Mouse (Mus musculus): ENCODE measurements around the gene Zzef1. TPM values are rescaled to one million over a fixed set of nuclear protein-coding genes. Genes with fewer than 3 reads are reported as not detected.
"Not testable (repeated sequence)": the region's sequence is repeated elsewhere in the genome, so short reads cannot be mapped to it uniquely, and the experiment has no call there.

The Zzef1 gene
- total RNA-seq (2021), result 10 to 100 TPM; 38.1 to 50.0 TPM

GRCm38 (mm10) chr11:72795455-72796295 lies at the start of gene Zzef1, which contains the start of gene Cyb5d2:
Gene Zzef1 (plus strand): TSS chr11:72796226.
Gene Cyb5d2 (minus strand): TSS chr11:72796142.
- DNase-seq (ENCODE audit: low spot score in 2 of 2), result peak; percentile 93 to 95
- intact Hi-C loops (cut with DNase I), result loop anchor here (5.0 kb wide), 1 partner anchor 188 kb away; the partner anchor contains the start of gene Ube2g1

GRCm38 (mm10) chr11:72751956-72752355 lies 44.1 kb upstream of the Zzef1 start:
- intact Hi-C loops (cut with DNase I), result no loop called here
- no peak for DNase-seq (ENCODE audit: low spot score in 2 of 2)

- intact Hi-C loops (cut with DNase I), result no loop called here
- no peak for DNase-seq (ENCODE audit: low spot score in 2 of 2)
These were observed 37.7 kb upstream of the Zzef1 start for GRCm38 (mm10) chr11:72758316-72758715.

GRCm38 (mm10) chr11:72759581-72759980 lies 36.4 kb upstream of the Zzef1 start:
- intact Hi-C loops (cut with DNase I), result no loop called here
- no peak for DNase-seq (ENCODE audit: low spot score in 2 of 2)

- intact Hi-C loops (cut with DNase I), result no loop called here
- DNase-seq (ENCODE audit: low spot score in 2 of 2), result no peak
These were observed 35.2 kb upstream of the Zzef1 start for GRCm38 (mm10) chr11:72760781-72761180.

GRCm38 (mm10) chr11:72764270-72764669 lies 31.8 kb upstream of the Zzef1 start:
- intact Hi-C loops (cut with DNase I), result no loop called here
- peak; percentile 19 to 22 for DNase-seq (ENCODE audit: low spot score in 2 of 2)

GRCm38 (mm10) chr11:72767716-72768115 lies 28.3 kb upstream of the Zzef1 start:
- intact Hi-C loops (cut with DNase I), result no loop called here
- no peak for DNase-seq (ENCODE audit: low spot score in 2 of 2)

GRCm38 (mm10) chr11:72769061-72769460 lies 27.0 kb upstream of the Zzef1 start:
- intact Hi-C loops (cut with DNase I), result no loop called here
- DNase-seq (ENCODE audit: low spot score in 2 of 2), result no peak

- DNase-seq (ENCODE audit: low spot score in 2 of 2), result no peak
- intact Hi-C loops (cut with DNase I), result no loop called here
These were observed 25.7 kb upstream of the Zzef1 start for GRCm38 (mm10) chr11:72770324-72770723.

GRCm38 (mm10) chr11:72770816-72771215 lies 25.2 kb upstream of the Zzef1 start:
- DNase-seq (ENCODE audit: low spot score in 2 of 2), result no peak
- intact Hi-C loops (cut with DNase I), result no loop called here

- intact Hi-C loops (cut with DNase I), result no loop called here
- no peak for DNase-seq (ENCODE audit: low spot score in 2 of 2)
These were observed 24.6 kb upstream of the Zzef1 start for GRCm38 (mm10) chr11:72771461-72771860.

- intact Hi-C loops (cut with DNase I); DNase-seq (ENCODE audit: low spot score in 2 of 2): not testable (repeated sequence)
These were observed 23.4 kb upstream of the Zzef1 start for GRCm38 (mm10) chr11:72772611-72773010.

GRCm38 (mm10) chr11:72778957-72779356 lies 17.1 kb upstream of the Zzef1 start:
- no peak for DNase-seq (ENCODE audit: low spot score in 2 of 2)
- intact Hi-C loops (cut with DNase I), result no loop called here

- intact Hi-C loops (cut with DNase I), result no loop called here
- no peak for DNase-seq (ENCODE audit: low spot score in 2 of 2)
These were observed 13.9 kb upstream of the Zzef1 start for GRCm38 (mm10) chr11:72782103-72782502.

- intact Hi-C loops (cut with DNase I), result no loop called here
- no peak for DNase-seq (ENCODE audit: low spot score in 2 of 2)
These were observed 13.5 kb upstream of the Zzef1 start for GRCm38 (mm10) chr11:72782503-72782902.

GRCm38 (mm10) chr11:72792033-72792432 lies 4.0 kb upstream of the Zzef1 start:
- DNase-seq (ENCODE audit: low spot score in 2 of 2), result no peak
- intact Hi-C loops (cut with DNase I), result no loop called here

- intact Hi-C loops (cut with DNase I), result loop anchor here (5.0 kb wide), 1 partner anchor 188 kb away; the partner anchor contains the start of gene Ube2g1
- no peak for DNase-seq (ENCODE audit: low spot score in 2 of 2)
These were observed 924 bp upstream of the Zzef1 start for GRCm38 (mm10) chr11:72795149-72795454.

- intact Hi-C loops (cut with DNase I), result loop anchor here (5.0 kb wide), 1 partner anchor 189 kb away; the partner anchor contains the start of gene Ube2g1
These were observed 266 bp downstream of the Zzef1 start for GRCm38 (mm10) chr11:72796296-72796687.

GRCm38 (mm10) chr11:72796773-72797338 lies 830 bp downstream of the Zzef1 start:
- DNase-seq (ENCODE audit: low spot score in 2 of 2), result no peak
- intact Hi-C loops (cut with DNase I), result loop anchor here (5.0 kb wide), 1 partner anchor 190 kb away; the partner anchor contains the start of gene Ube2g1

More at GRCm38 (mm10) chr11:72796296-72796687, 266 bp downstream of the Zzef1 start:
- no peak for DNase-seq (ENCODE audit: low spot score in 2 of 2)

- intact Hi-C loops (cut with DNase I), result loop anchor here (5.0 kb wide), 1 partner anchor 191 kb away; the partner anchor contains the start of gene Ube2g1
- DNase-seq (ENCODE audit: low spot score in 2 of 2), result no peak
These were observed 2.1 kb downstream of the Zzef1 start for GRCm38 (mm10) chr11:72798112-72798511.

- intact Hi-C loops (cut with DNase I), result no loop called here
- no peak for DNase-seq (ENCODE audit: low spot score in 2 of 2)
These were observed 5.2 kb downstream of the Zzef1 start for GRCm38 (mm10) chr11:72801182-72801581.
